Mouse (Mus musculus): Measurements from ENCODE around the gene Gnat1. TPM values are rescaled to one million over a fixed set of nuclear protein-coding genes. Genes with fewer than 3 reads are reported as not detected.

The Gnat1 gene
- polyA plus RNA-seq, 1 experiment from 2014 or later = 2.4 TPM

- Histone ChIP-seq H3K9ac (ENCODE audit: low read length) (peak overlapping the region; percentile 37; the same call in 1 of the 2 replicates), H3K4me1 (ENCODE audit: control insufficient read depth, insufficient read depth, low read length) (peaks cover 77% of the 10 kb centered on the region)
- no peak for DNase-seq (ENCODE audit: low spot score)
These were observed 48.1 kb downstream of the Gnat1 start for GRCm38 (mm10) chr9:107631311-107631826.

GRCm38 (mm10) chr9:107630576-107630975, 48.9 kb downstream of the Gnat1 start:
- H3K4me3 ChIP-seq (ENCODE audit: low read depth, low read length) = peak overlapping the region; percentile 20; the same call in 1 of the 2 replicates
- H3K36me3 ChIP-seq (ENCODE audit: control insufficient read depth, insufficient read depth, low read length) = no peaks in the 10 kb centered on the region; the same call in 1 of the 2 replicates
- no peaks in the 10 kb centered on the region for H3K27me3 ChIP-seq (ENCODE audit: control insufficient read depth, insufficient read depth, low read length)
- peak overlapping the region; percentile 54 for H3K4me2 ChIP-seq (ENCODE audit: low read depth)
- DNase-seq (ENCODE audit: low spot score) = peak; percentile 89
- no peaks in the 10 kb centered on the region for H3K9me3 ChIP-seq (ENCODE audit: control insufficient read depth, low read length)
- ATAC-seq (ENCODE audit: insufficient read depth, low FRiP score, low TSS enrichment) = peak; percentile 45
- H3K27ac ChIP-seq (ENCODE audit: low read depth, low read length) = peak overlapping the region; percentile 98
- 3% methylated on average over 4 of the region's 4 CpGs for WGBS
- H3K9ac ChIP-seq (ENCODE audit: low read length) = peak overlapping the region; percentile 65
- peaks cover 75% of the 10 kb centered on the region for H3K4me1 ChIP-seq (ENCODE audit: control insufficient read depth, insufficient read depth, low read length)

More at GRCm38 (mm10) chr9:107631311-107631826, 48.1 kb downstream of the Gnat1 start:
- ATAC-seq (ENCODE audit: insufficient read depth, low FRiP score, low TSS enrichment) = no peak
- 42% methylated on average over 9 of the region's 9 CpGs for WGBS
- Histone ChIP-seq H3K36me3 (ENCODE audit: control insufficient read depth, insufficient read depth, low read length) (no peaks in the 10 kb centered on the region; the same call in 1 of the 2 replicates), H3K9me3 (ENCODE audit: control insufficient read depth, low read length) (no peaks in the 10 kb centered on the region), H3K4me2 (ENCODE audit: low read depth) (peak overlapping the region; percentile 77), H3K27me3 (ENCODE audit: control insufficient read depth, insufficient read depth, low read length) (no peaks in the 10 kb centered on the region), H3K4me3 (ENCODE audit: low read depth, low read length) (no peak overlapping the region), H3K27ac (ENCODE audit: low read depth, low read length) (peak overlapping the region; percentile 98)

GRCm38 (mm10) chr9:107629901-107630425, 49.5 kb downstream of the Gnat1 start:
- WGBS = 6% methylated on average over 14 of the region's 14 CpGs
- Histone ChIP-seq H3K9ac (ENCODE audit: low read length) (peak overlapping the region; percentile 65), H3K36me3 (ENCODE audit: control insufficient read depth, insufficient read depth, low read length) (no peaks in the 10 kb centered on the region; the same call in 1 of the 2 replicates), H3K27ac (ENCODE audit: low read depth, low read length) (peak overlapping the region; percentile 98), H3K4me1 (ENCODE audit: control insufficient read depth, insufficient read depth, low read length) (peaks cover 73% of the 10 kb centered on the region), H3K9me3 (ENCODE audit: control insufficient read depth, low read length) (no peaks in the 10 kb centered on the region), H3K4me2 (ENCODE audit: low read depth) (peak overlapping the region; percentile 54), H3K27me3 (ENCODE audit: control insufficient read depth, insufficient read depth, low read length) (no peaks in the 10 kb centered on the region), H3K4me3 (ENCODE audit: low read depth, low read length) (peak overlapping the region; percentile 20)
- ATAC-seq (ENCODE audit: insufficient read depth, low FRiP score, low TSS enrichment) = peak; percentile 24; the same call in 1 of the 2 replicates
- DNase-seq (ENCODE audit: low spot score) = peak; percentile 71

GRCm38 (mm10) chr9:107629411-107629730, 50.1 kb downstream of the Gnat1 start:
- peaks cover 73% of the 10 kb centered on the region for H3K4me1 ChIP-seq (ENCODE audit: control insufficient read depth, insufficient read depth, low read length)
- H3K9me3 ChIP-seq (ENCODE audit: control insufficient read depth, low read length) = no peaks in the 10 kb centered on the region
- H3K27me3 ChIP-seq (ENCODE audit: control insufficient read depth, insufficient read depth, low read length) = no peaks in the 10 kb centered on the region
- peak overlapping the region; percentile 98 for H3K27ac ChIP-seq (ENCODE audit: low read depth, low read length)
- H3K4me2 ChIP-seq (ENCODE audit: low read depth) = peak overlapping the region; percentile 54
- 33% methylated on average over 4 of the region's 4 CpGs for WGBS
- no peak for ATAC-seq (ENCODE audit: insufficient read depth, low FRiP score, low TSS enrichment)
- no peaks in the 10 kb centered on the region; the same call in 1 of the 2 replicates for H3K36me3 ChIP-seq (ENCODE audit: control insufficient read depth, insufficient read depth, low read length)
- no peak overlapping the region for H3K4me3 ChIP-seq (ENCODE audit: low read depth, low read length)
- DNase-seq (ENCODE audit: low spot score) = no peak
- H3K9ac ChIP-seq (ENCODE audit: low read length) = peak overlapping the region; percentile 65

GRCm38 (mm10) chr9:107628721-107629410, 50.6 kb downstream of the Gnat1 start:
- WGBS = 37% methylated on average over 14 of the region's 15 CpGs
- peaks cover 73% of the 10 kb centered on the region for H3K4me1 ChIP-seq (ENCODE audit: control insufficient read depth, insufficient read depth, low read length)
- H3K27ac ChIP-seq (ENCODE audit: low read depth, low read length) = peak overlapping the region; percentile 98
- no peak overlapping the region for H3K4me3 ChIP-seq (ENCODE audit: low read depth, low read length)
- no peak for DNase-seq (ENCODE audit: low spot score)
- no peak for ATAC-seq (ENCODE audit: insufficient read depth, low FRiP score, low TSS enrichment)
- no peaks in the 10 kb centered on the region for H3K9me3 ChIP-seq (ENCODE audit: control insufficient read depth, low read length)
- peak overlapping the region; percentile 54 for H3K4me2 ChIP-seq (ENCODE audit: low read depth)
- no peaks in the 10 kb centered on the region; the same call in 1 of the 2 replicates for H3K36me3 ChIP-seq (ENCODE audit: control insufficient read depth, insufficient read depth, low read length)
- no peaks in the 10 kb centered on the region for H3K27me3 ChIP-seq (ENCODE audit: control insufficient read depth, insufficient read depth, low read length)
- H3K9ac ChIP-seq (ENCODE audit: low read length) = peak overlapping the region; percentile 65

- no peak for DNase-seq (ENCODE audit: low spot score)
- Histone ChIP-seq H3K9me3 (ENCODE audit: control insufficient read depth, low read length) (no peaks in the 10 kb centered on the region), H3K9ac (ENCODE audit: low read length) (peak overlapping the region; percentile 67), H3K4me3 (ENCODE audit: low read depth, low read length) (no peak overlapping the region), H3K27ac (ENCODE audit: low read depth, low read length) (peak overlapping the region; percentile 98), H3K4me2 (ENCODE audit: low read depth) (peak overlapping the region; percentile 27), H3K27me3 (ENCODE audit: control insufficient read depth, insufficient read depth, low read length) (no peaks in the 10 kb centered on the region), H3K4me1 (ENCODE audit: control insufficient read depth, insufficient read depth, low read length) (peaks cover 66% of the 10 kb centered on the region), H3K36me3 (ENCODE audit: control insufficient read depth, insufficient read depth, low read length) (no peaks in the 10 kb centered on the region; the same call in 1 of the 2 replicates)
- WGBS = 37% methylated on average over 20 of the region's 20 CpGs
- no peak for ATAC-seq (ENCODE audit: insufficient read depth, low FRiP score, low TSS enrichment)
These were observed 51.9 kb downstream of the Gnat1 start for GRCm38 (mm10) chr9:107627387-107628255.

- Histone ChIP-seq H3K4me1 (ENCODE audit: control insufficient read depth, insufficient read depth, low read length) (peaks cover 58% of the 10 kb centered on the region), H3K27me3 (ENCODE audit: control insufficient read depth, insufficient read depth, low read length) (no peaks in the 10 kb centered on the region), H3K9me3 (ENCODE audit: control insufficient read depth, low read length) (no peaks in the 10 kb centered on the region), H3K27ac (ENCODE audit: low read depth, low read length) (peak overlapping the region; percentile 98), H3K4me3 (ENCODE audit: low read depth, low read length) (no peak overlapping the region), H3K9ac (ENCODE audit: low read length) (peak overlapping the region; percentile 67), H3K36me3 (ENCODE audit: control insufficient read depth, insufficient read depth, low read length) (peaks cover 4% of the 10 kb centered on the region), H3K4me2 (ENCODE audit: low read depth) (peak overlapping the region; percentile 27)
- WGBS = 4% methylated on average over 2 of the region's 2 CpGs
- ATAC-seq (ENCODE audit: insufficient read depth, low FRiP score, low TSS enrichment) (peak; percentile 60), DNase-seq (ENCODE audit: low spot score) (peak; percentile 95)
These were observed 52.7 kb downstream of the Gnat1 start for GRCm38 (mm10) chr9:107626844-107627277.

GRCm38 (mm10) chr9:107626158-107626843, 53.2 kb downstream of the Gnat1 start:
- DNase-seq (ENCODE audit: low spot score) = no peak
- no peak overlapping the region for H3K4me3 ChIP-seq (ENCODE audit: low read depth, low read length)
- ATAC-seq (ENCODE audit: insufficient read depth, low FRiP score, low TSS enrichment) = peak; percentile 29; the same call in 1 of the 2 replicates
- no peaks in the 10 kb centered on the region for H3K27me3 ChIP-seq (ENCODE audit: control insufficient read depth, insufficient read depth, low read length)
- H3K9ac ChIP-seq (ENCODE audit: low read length) = peak overlapping the region; percentile 67
- H3K27ac ChIP-seq (ENCODE audit: low read depth, low read length) = peak overlapping the region; percentile 98
- H3K36me3 ChIP-seq (ENCODE audit: control insufficient read depth, insufficient read depth, low read length) = peaks cover 4% of the 10 kb centered on the region
- 41% methylated on average over 15 of the region's 15 CpGs for WGBS
- H3K4me2 ChIP-seq (ENCODE audit: low read depth) = peak overlapping the region; percentile 27
- no peaks in the 10 kb centered on the region for H3K9me3 ChIP-seq (ENCODE audit: control insufficient read depth, low read length)
- H3K4me1 ChIP-seq (ENCODE audit: control insufficient read depth, insufficient read depth, low read length) = peaks cover 53% of the 10 kb centered on the region

All from neural tube, embryonic 11.5 days (tissue).